Mouse (Mus musculus) lung, adult 2 months (tissue): ENCODE measurements around the gene Mapk12.

ENCODE experiments used
- CTCF ChIP-seq: fragments of 200-500 bp; IDR thresholded peaks from 2 replicates; pipeline ENCODE4 v1.5.1; 2011; ENCODE audit warnings: mild to moderate bottlenecking, low read length, control low read depth; ENCODE audit not compliant: insufficient read depth
- POLR2A ChIP-seq: fragments of 200-500 bp; IDR thresholded peaks from 2 replicates; pipeline ENCODE4 v1.6.1; 2011; ENCODE audit warnings: low read depth, mild to moderate bottlenecking, control low read depth, low read length, borderline replicate concordance; ENCODE audit errors: extremely low read depth

- TF ChIP-seq POLR2A (no peak), CTCF (no peak)
Observed at GRCm38 (mm10) chr15:89178260-89178860, 37.9 kb upstream of the Mapk12 start.
